In genomic region chr13:11843889-11844288, GRCm38 (mm10) we compare ENCODE assay signal across 22 mouse cellular contexts.
DNase-seq lines count a peak whose midpoint lies in the region; ATAC-seq and TF ChIP-seq lines count a peak whose summit lies in the region.
"Had no signal": no experiment of that assay in that cellular context is flagged by ENCODE, and none has a peak within 500 bp of the region (broad histone marks: within the 10 kb centered on the region; RNA-seq: fewer than 3 reads in every experiment).

No protein-coding gene starts in this region.

- no peak overlapping the region for H3K4me3 ChIP-seq in CH12.LX (replicated peaks in 1 of 3; ENCODE audit: low read depth in 2 of 3, low read length in 2 of 3, poor library complexity in 1 of 3)
- no peak overlapping the region for H3K4me3 ChIP-seq in liver, embryonic 13.5 days (replicated peaks)
- no peak overlapping the region for H3K4me3 ChIP-seq in liver, postnatal 0 days (ENCODE audit: low read depth, low read length)
- H3K4me3 ChIP-seq in layer of hippocampus, adult 2 months: no peak overlapping the region
- H3K4me3 ChIP-seq: embryonic facial prominence, embryonic 13.5 days; forebrain, embryonic 12.5 days; heart, embryonic 12.5 days; hindbrain, embryonic 10.5 days had no signal

- H3K36me3 ChIP-seq in CH12.LX (replicated peaks in 1 of 2; ENCODE audit: control insufficient read depth in 1 of 2, insufficient read depth in 1 of 2, low read length in 1 of 2): no peaks in the 10 kb centered on the region
- no peaks in the 10 kb centered on the region for H3K36me3 ChIP-seq in liver, embryonic 13.5 days
- no peaks in the 10 kb centered on the region for H3K36me3 ChIP-seq in liver, postnatal 0 days (replicated peaks; ENCODE audit: insufficient read depth, low read length)
- H3K36me3 ChIP-seq: embryonic facial prominence, embryonic 13.5 days; forebrain, embryonic 12.5 days; hindbrain, embryonic 10.5 days had no signal

- H3K4me2 ChIP-seq in CH12.LX (ENCODE audit: insufficient read depth, low read depth, poor library complexity, severe bottlenecking): no peak overlapping the region
- H3K4me2 ChIP-seq in liver, embryonic 13.5 days: no peak overlapping the region
- H3K4me2 ChIP-seq in liver, postnatal 0 days (ENCODE audit: low read depth, low read length): no peak overlapping the region
- H3K4me2 ChIP-seq: embryonic facial prominence, embryonic 13.5 days; forebrain, embryonic 12.5 days; heart, embryonic 12.5 days; hindbrain, embryonic 14.5 days had no signal

- dilution Hi-C loops in CH12.LX (cut with MboI; ENCODE audit: extremely low pct_ligation_motif_present, extremely low pct_unique_long_range_greater_than_20kb, low sequenced_read_pairs): no loop called here

- H3K79me2 ChIP-seq in CH12.LX (replicated peaks; ENCODE audit: control insufficient read depth, extremely low read depth, insufficient read depth, poor library complexity, severe bottlenecking): no peaks in the 10 kb centered on the region

- H3K27me3 ChIP-seq in CH12.LX (replicated peaks): no peaks in the 10 kb centered on the region
- H3K27me3 ChIP-seq in liver, embryonic 13.5 days: no peaks in the 10 kb centered on the region
- no peaks in the 10 kb centered on the region for H3K27me3 ChIP-seq in liver, postnatal 0 days (ENCODE audit: insufficient read depth, low read length)
- H3K27me3 ChIP-seq: embryonic facial prominence, embryonic 13.5 days; forebrain, embryonic 12.5 days; heart, embryonic 12.5 days had no signal

- TF ChIP-seq POLR2A in CH12.LX (IDR thresholded peaks at IDR 0.05; ENCODE audit: low read depth, low read length): no peak

- H3K27ac ChIP-seq in CH12.LX (ENCODE audit: insufficient read depth, low read depth): no peak overlapping the region
- H3K27ac ChIP-seq in liver, embryonic 13.5 days: no peak overlapping the region
- no peak overlapping the region for H3K27ac ChIP-seq in liver, postnatal 0 days (ENCODE audit: low read depth)
- H3K27ac ChIP-seq in layer of hippocampus, adult 2 months: no peak overlapping the region
- H3K27ac ChIP-seq: embryonic facial prominence, embryonic 13.5 days; forebrain, embryonic 12.5 days; hindbrain, embryonic 10.5 days; hindbrain, embryonic 14.5 days had no signal

- peak; percentile 72; the same call in 1 of the 2 replicates for ATAC-seq in liver, embryonic 13.5 days (ENCODE audit: low read depth)
- no peak for ATAC-seq in liver, postnatal 0 days
- ATAC-seq: activated CD4-positive, CD25-positive, alpha-beta regulatory T cell, adult 4 months; CD4-positive, CD25-positive, alpha-beta regulatory T cell, adult 4 months; forebrain, embryonic 16.5 days; Patski had no signal

- peak in 1 of 2 experiments; percentile 21; a peak in 2 of 4 replicates for TF ChIP-seq CTCF in CH12.LX (conservative IDR thresholded peaks at IDR 0.05 in 1 of 2, IDR thresholded peaks at IDR 0.05 in 1 of 2; ENCODE audit: low read depth in 2 of 2, low read length in 2 of 2)
- peak; percentile 32 for TF ChIP-seq CTCF in liver, postnatal 0 days (IDR thresholded peaks at IDR 0.05; ENCODE audit: low read depth)
- TF ChIP-seq CTCF in layer of hippocampus, adult 2 months (conservative IDR thresholded peaks at IDR 0.05): no peak

- no peak overlapping the region for H3K9ac ChIP-seq in CH12.LX (ENCODE audit: insufficient read depth, low read depth)
- no peak overlapping the region for H3K9ac ChIP-seq in liver, embryonic 13.5 days
- no peak overlapping the region for H3K9ac ChIP-seq in liver, postnatal 0 days (replicated peaks)
- H3K9ac ChIP-seq: embryonic facial prominence, embryonic 13.5 days; forebrain, embryonic 12.5 days; heart, embryonic 12.5 days; hindbrain, embryonic 14.5 days had no signal

- in situ Hi-C loops in CH12.LX (cut with MboI; ENCODE audit: low pct_ligation_motif_present, low pct_unique_long_range_greater_than_20kb, low sequenced_read_pairs): no loop called here

- no peaks in the 10 kb centered on the region for H3K4me1 ChIP-seq in CH12.LX (ENCODE audit: control insufficient read depth in 1 of 2, insufficient read depth in 2 of 2)
- peaks cover 4% of the 10 kb centered on the region for H3K4me1 ChIP-seq in liver, embryonic 13.5 days (replicated peaks)
- no peaks in the 10 kb centered on the region for H3K4me1 ChIP-seq in liver, postnatal 0 days (ENCODE audit: insufficient read depth)
- H3K4me1 ChIP-seq: embryonic facial prominence, embryonic 13.5 days; forebrain, embryonic 12.5 days; hindbrain, embryonic 10.5 days had no signal

- H3K9me3 ChIP-seq in CH12.LX (replicated peaks; ENCODE audit: low read length): no peaks in the 10 kb centered on the region
- H3K9me3 ChIP-seq in liver, embryonic 13.5 days (replicated peaks): no peaks in the 10 kb centered on the region
- H3K9me3 ChIP-seq in liver, postnatal 0 days (ENCODE audit: low read length): no peaks in the 10 kb centered on the region
- H3K9me3 ChIP-seq: embryonic facial prominence, embryonic 13.5 days; forebrain, embryonic 12.5 days; heart, embryonic 12.5 days; hindbrain, embryonic 10.5 days had no signal

- DNase-seq in 416B (ENCODE audit: low read depth): peak; percentile 4
- DNase-seq in CH12.LX (ENCODE audit: extremely low read depth): no peak
- DNase-seq in liver, embryonic 13.5 days: no peak
- DNase-seq in liver, postnatal 0 days: no peak
- no peak for DNase-seq in MN1 (ENCODE audit: low spot score)
- DNase-seq in spleen, postnatal 10 days (ENCODE audit: low spot score in 2 of 2): no peak
- no peak for DNase-seq in layer of hippocampus, adult 2 months (ENCODE audit: low spot score in 2 of 2)
- DNase-seq: adrenal gland, postnatal 25 days; B cell, adult 2 months; cerebellum, adult 18-20 months; cerebellum, adult 9-11 months; cerebellum, postnatal 36 days; gastrocnemius, postnatal 10 days had no signal

- TF ChIP-seq EP300 in CH12.LX (IDR thresholded peaks at IDR 0.05; ENCODE audit: low read length): no peak
- TF ChIP-seq EP300 in liver, postnatal 0 days (IDR thresholded peaks at IDR 0.05; ENCODE audit: low read depth): no peak

- WGBS in liver, embryonic 13.5 days (ENCODE audit: insufficient replicate concordance): 74% methylated on average over 1 of the region's 1 CpGs
- WGBS in liver, postnatal 0 days (ENCODE audit: insufficient replicate concordance): 73% methylated on average over 1 of the region's 1 CpGs

- TF ChIP-seq RAD21 in CH12.LX (IDR thresholded peaks at IDR 0.05; ENCODE audit: low read depth, low read length): peak; percentile 19

TF ChIP-seq in CH12.LX, 34 proteins besides CTCF, POLR2A, EP300 and RAD21:
- no peak for TF ChIP-seq MAFK (IDR thresholded peaks at IDR 0.05; ENCODE audit: insufficient replicate concordance, low read length)
